Mouse (Mus musculus) right cerebral cortex, adult 18-20 months (tissue): ENCODE measurements around the gene Krt34.

Experiments used
- DNase-seq: peaks from one replicate; pipeline ENCODE4 v3.0.0; 2022; ENCODE audit warnings: mixed read lengths

Gene Krt34

GRCm38 (mm10) chr11:99994384-99994661 lies 47.0 kb downstream of the Krt34 start:
- no peak for DNase-seq

- DNase-seq: no peak
Measured at GRCm38 (mm10) chr11:99993620-99994383, 47.6 kb downstream of the Krt34 start, which contains the start of gene Krtap17-1. Gene Krtap17-1 (minus strand): TSS chr11:99993994.

GRCm38 (mm10) chr11:99990571-99990970 lies 50.8 kb downstream of the Krt34 start:
- DNase-seq: no peak

GRCm38 (mm10) chr11:99989881-99990405 lies 51.4 kb downstream of the Krt34 start:
- DNase-seq: no peak

- no peak for DNase-seq
Measured at GRCm38 (mm10) chr11:99988530-99988929, 52.8 kb downstream of the Krt34 start.
